Mouse (Mus musculus) midbrain, embryonic 14.5 days (tissue): ENCODE results near the gene Scgb2a2. TPM values are rescaled to one million over a fixed set of nuclear protein-coding genes. Genes with fewer than 3 reads are reported as not detected.
"Not testable (repeated sequence)": the region's sequence is repeated elsewhere in the genome, so short reads cannot be mapped to it uniquely, and the experiment has no call there.

Experiments
- ATAC-seq: fragments of 200-750 bp; cut with Nextera tagmentation; 2 replicates; pipeline ENCODE4 v1.8.0; 2017; ENCODE audit warnings: moderate number of reproducible peaks, moderate library complexity; ENCODE audit not compliant: low FRiP score, low TSS enrichment
- DNase-seq: peaks from one replicate; pipeline ENCODE4 v3.0.0-alpha.2; 2015
- H3K27ac ChIP-seq: fragments of 300-500 bp; sonication (generic); replicated peaks from 2 replicates; pipeline ENCODE4 v1.5.1; 2014; ENCODE audit warnings: mild to moderate bottlenecking, low read depth, low read length, moderate library complexity
- H3K27me3 ChIP-seq: fragments of 300-500 bp; sonication (generic); 2 replicates; pipeline ENCODE4 v1.6.1; 2014; ENCODE audit warnings: low read length, control low read depth, mixed read lengths; ENCODE audit not compliant: control insufficient read depth, insufficient read depth
- H3K36me3 ChIP-seq: fragments of 300-500 bp; sonication (generic); 2 replicates; pipeline ENCODE4 v1.6.1; 2014; ENCODE audit warnings: low read length, control low read depth; ENCODE audit not compliant: control insufficient read depth, insufficient read depth
- H3K4me1 ChIP-seq: fragments of 300-500 bp; sonication (generic); 2 replicates; pipeline ENCODE4 v1.6.1; 2014; ENCODE audit warnings: mild to moderate bottlenecking, antibody characterized with exemption, low read length, control low read depth; ENCODE audit not compliant: control insufficient read depth, insufficient read depth
- H3K4me2 ChIP-seq: fragments of 300-500 bp; sonication (generic); 2 replicates; pipeline ENCODE4 v1.6.1; 2014; ENCODE audit warnings: mild to moderate bottlenecking, low read length, moderate library complexity
- H3K4me3 ChIP-seq: fragments of 300-500 bp; sonication (generic); replicated peaks from 2 replicates; pipeline ENCODE4 v1.5.1; 2014; ENCODE audit warnings: low read depth, low read length
- H3K9ac ChIP-seq: fragments of 300-500 bp; sonication (generic); replicated peaks from 2 replicates; pipeline ENCODE4 v1.6.1; 2014; ENCODE audit warnings: mild to moderate bottlenecking, low read length, moderate library complexity
- H3K9me3 ChIP-seq: fragments of 300-500 bp; sonication (generic); 2 replicates; pipeline ENCODE4 v1.6.1; 2016; ENCODE audit warnings: low read length, control low read depth, mixed read lengths; ENCODE audit not compliant: control insufficient read depth
- WGBS: fragments of 180-500 bp; shearing (Covaris S2); extraction: QIAGEN DNeasy Blood & Tissue Kit; methylation state at CpG from one replicate; pipeline ENCODE4 v1.1.7; 2014; 5-methylcytosine and 5-hydroxymethylcytosine counted together
- polyA plus RNA-seq: library from polyadenylated mRNA; unstranded; fragments of >200 nt; fragmentation: Nextera tagmentation; extraction: Ambion mirVana; gene quantifications from 2 replicates; pipeline ENCODE4 v1.2.1, GENCODE M21; 2014

Scgb2a2 gene
- polyA plus RNA-seq, 1 experiment from 2014 or later = not detected

GRCm38 (mm10) chr19:9886348-9886747, 39.0 kb downstream of the Scgb2a2 start:
- H3K36me3 ChIP-seq = peaks cover 62% of the 10 kb centered on the region
- no peak overlapping the region for H3K9ac ChIP-seq
- H3K27ac ChIP-seq = no peak overlapping the region
- H3K9me3 ChIP-seq = no peaks in the 10 kb centered on the region
- 81% methylated on average over 1 of the region's 1 CpGs for WGBS
- ATAC-seq (no peak), DNase-seq (no peak)
- H3K4me1 ChIP-seq = no peaks in the 10 kb centered on the region
- no peak overlapping the region for H3K4me3 ChIP-seq
- no peaks in the 10 kb centered on the region for H3K27me3 ChIP-seq
- H3K4me2 ChIP-seq = no peak overlapping the region

GRCm38 (mm10) chr19:9886771-9887170, 39.4 kb downstream of the Scgb2a2 start:
- ATAC-seq (no peak), DNase-seq (no peak)
- Histone ChIP-seq H3K9ac (no peak overlapping the region), H3K4me3 (no peak overlapping the region), H3K9me3 (no peaks in the 10 kb centered on the region), H3K36me3 (peaks cover 60% of the 10 kb centered on the region), H3K27me3 (no peaks in the 10 kb centered on the region), H3K27ac (no peak overlapping the region), H3K4me2 (no peak overlapping the region), H3K4me1 (no peaks in the 10 kb centered on the region)
- WGBS = 93% methylated on average over 8 of the region's 8 CpGs

GRCm38 (mm10) chr19:9896067-9896466, 48.7 kb downstream of the Scgb2a2 start:
- Histone ChIP-seq H3K4me3 (no peak overlapping the region), H3K9me3 (no peaks in the 10 kb centered on the region), H3K27ac (no peak overlapping the region), H3K4me1 (peaks cover 16% of the 10 kb centered on the region), H3K9ac (no peak overlapping the region), H3K27me3 (no peaks in the 10 kb centered on the region), H3K36me3 (peaks cover 37% of the 10 kb centered on the region), H3K4me2 (no peak overlapping the region)
- DNase-seq = no peak
- WGBS = 82% methylated on average over 5 of the region's 5 CpGs
- no peak for ATAC-seq

- 11% methylated on average over 17 of the region's 17 CpGs for WGBS
- Histone ChIP-seq H3K4me2 (peak overlapping the region; percentile 89), H3K9me3 (no peaks in the 10 kb centered on the region), H3K27me3 (no peaks in the 10 kb centered on the region), H3K36me3 (peaks cover 17% of the 10 kb centered on the region), H3K4me1 (peaks cover 16% of the 10 kb centered on the region), H3K27ac (no peak overlapping the region), H3K4me3 (peak overlapping the region; percentile 74), H3K9ac (peak overlapping the region; percentile 62)
- no peak for DNase-seq
- no peak for ATAC-seq
Observed at GRCm38 (mm10) chr19:9898339-9899066, 51.1 kb downstream of the Scgb2a2 start.

GRCm38 (mm10) chr19:9899072-9899779, 51.9 kb downstream of the Scgb2a2 start, which contains the start of gene Incenp:
Gene Incenp (minus strand): TSS chr19:9899551.
- peak; percentile 99 for ATAC-seq
- WGBS = under 1% methylated on average over 58 of the region's 58 CpGs
- Histone ChIP-seq H3K4me3 (peak within 1 kb of the TSS; percentile 74), H3K9ac (peak within 1 kb of the TSS; percentile 62), H3K9me3 (no peaks in the 10 kb centered on the region), H3K27ac (peak within 1 kb of the TSS; percentile 80), H3K27me3 (no peaks in the 10 kb centered on the region), H3K4me2 (peak within 1 kb of the TSS; percentile 89), H3K4me1 (peaks cover 16% of the 10 kb centered on the region), H3K36me3 (peaks cover 10% of the 10 kb centered on the region)
- peak; percentile 97 for DNase-seq

GRCm38 (mm10) chr19:9899780-9900146, 52.4 kb downstream of the Scgb2a2 start:
- peaks cover 5% of the 10 kb centered on the region; the same call in 1 of the 2 replicates for H3K36me3 ChIP-seq
- ATAC-seq (peak; percentile 73), DNase-seq (no peak)
- WGBS = 8% methylated on average over 10 of the region's 10 CpGs
- H3K27ac ChIP-seq = peak overlapping the region; percentile 80
- H3K27me3 ChIP-seq = no peaks in the 10 kb centered on the region
- H3K4me3 ChIP-seq = peak overlapping the region; percentile 74
- no peaks in the 10 kb centered on the region for H3K9me3 ChIP-seq
- H3K4me2 ChIP-seq = peak overlapping the region; percentile 49
- H3K4me1 ChIP-seq = peaks cover 16% of the 10 kb centered on the region
- peak overlapping the region; percentile 39 for H3K9ac ChIP-seq

GRCm38 (mm10) chr19:9900696-9901095, 53.3 kb downstream of the Scgb2a2 start:
- not testable (repeated sequence) for H3K4me3 ChIP-seq, H3K9me3 ChIP-seq, H3K36me3 ChIP-seq, H3K27ac ChIP-seq, H3K4me2 ChIP-seq, H3K27me3 ChIP-seq, DNase-seq, ATAC-seq, H3K9ac ChIP-seq
- H3K4me1 ChIP-seq = peaks cover 16% of the 10 kb centered on the region
- 95% methylated on average over 2 of the region's 2 CpGs for WGBS
